Mouse (Mus musculus): ENCODE measurements around the gene B4galt3.

GRCm38 (mm10) chr1:171260316-171260715 lies 9.8 kb upstream of the B4galt3 start:
- TF ChIP-seq CTCF (IDR thresholded peaks at IDR 0.05; ENCODE audit: low read depth, low read length) (no peak), POLR2A (IDR thresholded peaks at IDR 0.05; ENCODE audit: insufficient read depth, low read length) (no peak), EP300 (IDR thresholded peaks at IDR 0.05; ENCODE audit: insufficient read depth, low read depth, low read length) (no peak)
